In genomic region chr7:116493267-116494003, GRCm38 (mm10) we compare ENCODE assay signal across 24 mouse cellular contexts. TPM values are rescaled to one million over a fixed set of nuclear protein-coding genes. Genes with fewer than 3 reads are reported as not detected.
DNase-seq lines count a peak whose midpoint lies in the region; ATAC-seq lines count a peak whose summit lies in the region.
"Had no signal": no experiment of that assay in that cellular context is flagged by ENCODE, and none has a peak within 500 bp of the region (broad histone marks: within the 10 kb centered on the region; RNA-seq: fewer than 3 reads in every experiment).

No protein-coding gene starts in this region.

- no peak overlapping the region for H3K9ac ChIP-seq in kidney, embryonic 15.5 days
- no peak overlapping the region for H3K9ac ChIP-seq in hindbrain, embryonic 14.5 days
- H3K9ac ChIP-seq: forebrain, postnatal 0 days; heart, embryonic 13.5 days; hindbrain, embryonic 15.5 days had no signal

- no peak overlapping the region for H3K4me3 ChIP-seq in kidney, embryonic 15.5 days (replicated peaks)
- H3K4me3 ChIP-seq in macrophage (ENCODE audit: inconsistent target), result no peak overlapping the region
- H3K4me3 ChIP-seq in hindbrain, embryonic 14.5 days (replicated peaks; ENCODE audit: low read length), result no peak overlapping the region
- H3K4me3 ChIP-seq: heart, adult 2 months; heart, embryonic 10.5 days; heart, embryonic 13.5 days; hindbrain, embryonic 15.5 days had no signal

- no peaks in the 10 kb centered on the region for H3K36me3 ChIP-seq in kidney, embryonic 15.5 days
- no peaks in the 10 kb centered on the region for H3K36me3 ChIP-seq in macrophage (ENCODE audit: inconsistent target)
- no peaks in the 10 kb centered on the region for H3K36me3 ChIP-seq in hindbrain, embryonic 14.5 days (replicated peaks; ENCODE audit: control insufficient read depth, insufficient read depth)
- H3K36me3 ChIP-seq: heart, embryonic 10.5 days; heart, embryonic 13.5 days; hindbrain, embryonic 15.5 days had no signal

- DNase-seq in kidney, adult 9 months, result no peak
- peak; percentile 62 for DNase-seq in 416B (ENCODE audit: low read depth)
- DNase-seq in MEL-GATA-1-ER (ENCODE audit: extremely low read depth, low read depth), result peak; percentile 37
- DNase-seq in left cerebral cortex, postnatal 10 days (ENCODE audit: extremely low spot score in 1 of 2, low spot score in 2 of 2), result no peak
- DNase-seq in hindbrain, embryonic 14.5 days (ENCODE audit: low spot score), result no peak
- no peak for DNase-seq in right cerebral cortex, adult 18-20 months
- DNase-seq: adrenal gland, postnatal 10 days; adrenal gland, postnatal 36 days; cerebellum, adult 11-12 months; cerebellum, adult 8-10 months; cerebellum, postnatal 10 days; cerebellum, postnatal 36 days; forebrain, postnatal 0 days; gastrocnemius, postnatal 25 days; heart, adult 2 months; heart, postnatal 14 days; heart, postnatal 4 days had no signal

- H3K27me3 ChIP-seq in kidney, embryonic 15.5 days, result no peaks in the 10 kb centered on the region
- no peaks in the 10 kb centered on the region for H3K27me3 ChIP-seq in hindbrain, embryonic 14.5 days (ENCODE audit: control insufficient read depth, insufficient read depth, low read length)
- H3K27me3 ChIP-seq: heart, embryonic 13.5 days; hindbrain, embryonic 15.5 days; Patski had no signal

- 71% methylated on average over 7 of the region's 7 CpGs for WGBS in kidney, embryonic 15.5 days
- WGBS in macrophage (ENCODE audit: missing documents), result 75% methylated on average over 7 of the region's 7 CpGs
- WGBS in hindbrain, embryonic 14.5 days, result 88% methylated on average over 7 of the region's 7 CpGs

- 0 out of 2 replicates have a peak, but pooled peaks have one; percentile 36 for ATAC-seq in kidney, embryonic 15.5 days (replicated peaks; ENCODE audit: low FRiP score)
- no peak for ATAC-seq in hindbrain, embryonic 14.5 days (ENCODE audit: low FRiP score)
- ATAC-seq: forebrain, embryonic 14.5 days; forebrain, postnatal 0 days; Patski had no signal

- intact Hi-C loops in left cerebral cortex, postnatal 10 days (cut with DNase I), result no loop called here

- H3K27ac ChIP-seq in kidney, embryonic 15.5 days, result no peak overlapping the region
- peak overlapping the region; percentile 57 for H3K27ac ChIP-seq in macrophage
- H3K27ac ChIP-seq in hindbrain, embryonic 14.5 days, result no peak overlapping the region
- H3K27ac ChIP-seq: heart, adult 2 months; heart, embryonic 13.5 days; hindbrain, embryonic 15.5 days had no signal

- H3K4me2 ChIP-seq in kidney, embryonic 15.5 days, result no peak overlapping the region
- H3K4me2 ChIP-seq in hindbrain, embryonic 14.5 days (replicated peaks), result no peak overlapping the region
- H3K4me2 ChIP-seq: heart, embryonic 13.5 days; hindbrain, embryonic 15.5 days had no signal

- H3K79me2 ChIP-seq in macrophage (ENCODE audit: inconsistent target), result no peaks in the 10 kb centered on the region

- no peaks in the 10 kb centered on the region for H3K4me1 ChIP-seq in kidney, embryonic 15.5 days
- H3K4me1 ChIP-seq in hindbrain, embryonic 14.5 days (replicated peaks; ENCODE audit: control insufficient read depth, insufficient read depth, low read length), result no peaks in the 10 kb centered on the region
- H3K4me1 ChIP-seq: heart, embryonic 13.5 days; hindbrain, embryonic 15.5 days had no signal

- no peaks in the 10 kb centered on the region for H3K9me3 ChIP-seq in kidney, embryonic 15.5 days (replicated peaks)
- no peaks in the 10 kb centered on the region for H3K9me3 ChIP-seq in hindbrain, embryonic 14.5 days (ENCODE audit: control insufficient read depth, low read length)
- H3K9me3 ChIP-seq: heart, embryonic 10.5 days; hindbrain, embryonic 15.5 days had no signal

RNA-seq across cellular contexts. Expression of gene Nucb2, which starts 10.7 kb away (rescaled TPM):
- 14.3 and 15.2 TPM in 2 replicates for polyA plus RNA-seq in kidney, embryonic 15.5 days (2015; fragmentation: Nextera tagmentation; extraction: Ambion mirVana)
- 10 to 100 TPM in 18 of 26 experiments, 1 to 10 TPM in 8; 1.5 to 29.3 (median 14.1) TPM for total RNA-seq in macrophage (2018; cell fraction: chromatin; rRNA removed)
- total RNA-seq in macrophage (2018; cell fraction: cytosol; rRNA removed), result 10 to 100 TPM; 23.6 to 41.0 (median 33.7) TPM
- total RNA-seq in macrophage (2018; cell fraction: nucleus; rRNA removed), result 10 to 100 TPM in 25 of 26 experiments, 1 to 10 TPM in 1; 9.0 to 48.3 (median 27.3) TPM
- polyA plus RNA-seq in macrophage (2018), result 42.3 to 121 TPM (median 46.5 TPM) in 3 replicates
- total RNA-seq in left cerebral cortex, postnatal 10 days (2021), result 10 to 100 TPM; 32.1 to 40.0 TPM
- polyA plus RNA-seq in hindbrain, embryonic 14.5 days (2014; fragmentation: Nextera tagmentation; extraction: Ambion mirVana), result 26.6 and 29.7 TPM in 2 replicates

RNA-seq across cellular contexts. Expression of gene Pik3c2a, which starts 50.2 kb away (rescaled TPM):
- polyA plus RNA-seq in kidney, embryonic 15.5 days (2015; fragmentation: Nextera tagmentation; extraction: Ambion mirVana), result 30.5 and 33.1 TPM in 2 replicates
- 100 to 1,000 TPM in 22 of 26 experiments, 10 to 100 TPM in 4; 72.7 to 206 (median 140) TPM for total RNA-seq in macrophage (2018; cell fraction: chromatin; rRNA removed)
- 10 to 100 TPM; 15.9 to 40.1 (median 25.7) TPM for total RNA-seq in macrophage (2018; cell fraction: cytosol; rRNA removed)
- 100 to 1,000 TPM in 7 of 26 experiments, 10 to 100 TPM in 19; 56.0 to 141 (median 72.0) TPM for total RNA-seq in macrophage (2018; cell fraction: nucleus; rRNA removed)
- 22.0 to 27.0 TPM (median 25.2 TPM) in 3 replicates for polyA plus RNA-seq in macrophage (2018)
- total RNA-seq in left cerebral cortex, postnatal 10 days (2021), result 10 to 100 TPM; 21.0 to 23.0 TPM
- 15.8 and 17.0 TPM in 2 replicates for polyA plus RNA-seq in hindbrain, embryonic 14.5 days (2014; fragmentation: Nextera tagmentation; extraction: Ambion mirVana)

Comparison
In these comparisons a context has a peak if more than half of its experiments do, and no peak if none do; other contexts are left out.
1. DNase-seq: peak in 416B (single experiment) and MEL-GATA-1-ER (single experiment); none in kidney, adult 9 months (single experiment), left cerebral cortex, postnatal 10 days (0 of 2), hindbrain, embryonic 14.5 days (single experiment) and right cerebral cortex, adult 18-20 months (single experiment).